Mouse (Mus musculus): Measurements from ENCODE around the gene Zyx.

Zyx gene

DNA sequence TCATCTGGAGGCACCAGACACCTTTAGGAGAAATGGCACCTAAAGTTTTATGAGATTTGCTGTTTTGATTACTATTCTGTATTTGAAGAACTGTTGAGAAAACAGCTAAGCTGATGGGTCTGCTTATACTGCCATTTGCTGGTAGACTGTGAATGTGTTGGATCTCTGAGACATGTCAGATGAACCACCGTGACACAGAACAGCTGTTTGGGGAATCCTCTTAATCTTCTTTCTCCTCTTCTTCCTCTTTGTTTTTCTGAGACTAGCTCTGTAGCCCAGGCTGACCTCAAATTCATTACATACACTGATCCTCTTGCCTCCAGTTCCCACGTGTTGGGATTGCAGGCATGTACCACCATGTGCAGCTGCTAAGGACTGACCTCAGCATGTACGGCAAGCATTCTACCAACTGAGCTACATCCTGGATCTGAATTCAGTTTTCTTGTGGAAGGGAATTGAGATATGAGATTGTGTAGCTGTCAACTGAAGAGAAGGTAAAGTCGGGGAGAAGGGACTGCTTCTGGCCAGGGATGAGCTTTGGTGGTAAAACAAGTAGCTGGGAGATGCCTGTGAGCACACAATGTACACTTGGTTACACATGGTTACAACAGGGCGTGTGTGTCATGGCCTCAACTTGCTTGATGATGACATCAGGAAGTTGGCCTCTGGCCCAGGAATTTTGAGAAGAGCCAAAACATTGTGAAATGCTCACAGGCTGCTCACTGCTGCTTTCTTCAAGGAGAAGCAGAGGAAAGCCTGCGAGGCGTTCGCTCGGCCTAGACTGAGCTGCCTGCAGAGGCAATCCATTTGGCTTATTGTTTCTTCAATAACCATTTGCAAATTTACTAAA lies 46.8 kb downstream of the Zyx start:
- no peak for DNase-seq (ENCODE audit: low read depth, low spot score)

DNA sequence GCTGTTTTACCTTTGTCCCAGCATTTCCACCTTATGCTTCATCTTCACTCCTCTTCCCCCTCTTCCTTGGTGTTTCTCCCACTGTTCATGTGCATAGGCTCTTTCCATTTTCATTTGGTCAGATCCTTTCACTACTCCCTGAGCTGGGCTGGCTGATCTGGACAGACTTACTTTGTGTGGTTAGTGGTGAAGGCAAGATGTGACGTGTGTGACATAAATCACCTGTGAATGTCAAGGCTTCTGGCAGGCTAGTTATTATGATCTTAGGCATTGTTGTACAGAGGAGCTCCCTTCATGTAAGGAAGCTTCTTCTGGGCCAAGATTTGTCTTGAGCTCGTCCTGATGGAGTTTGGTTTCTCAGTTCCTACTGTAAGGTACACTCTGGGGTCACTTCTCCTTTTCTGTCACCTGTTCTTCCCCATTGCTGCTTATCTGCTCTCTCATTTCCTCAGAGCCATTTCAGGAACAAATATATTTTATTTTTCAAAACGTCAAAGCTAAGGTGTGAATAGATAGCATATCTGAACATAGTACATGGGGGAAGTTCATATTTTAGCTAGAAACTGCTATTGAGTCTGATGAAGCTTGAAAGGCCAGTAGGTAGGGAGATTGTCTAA lies 47.7 kb downstream of the Zyx start:
- DNase-seq (ENCODE audit: low read depth, low spot score) = no peak

DNA sequence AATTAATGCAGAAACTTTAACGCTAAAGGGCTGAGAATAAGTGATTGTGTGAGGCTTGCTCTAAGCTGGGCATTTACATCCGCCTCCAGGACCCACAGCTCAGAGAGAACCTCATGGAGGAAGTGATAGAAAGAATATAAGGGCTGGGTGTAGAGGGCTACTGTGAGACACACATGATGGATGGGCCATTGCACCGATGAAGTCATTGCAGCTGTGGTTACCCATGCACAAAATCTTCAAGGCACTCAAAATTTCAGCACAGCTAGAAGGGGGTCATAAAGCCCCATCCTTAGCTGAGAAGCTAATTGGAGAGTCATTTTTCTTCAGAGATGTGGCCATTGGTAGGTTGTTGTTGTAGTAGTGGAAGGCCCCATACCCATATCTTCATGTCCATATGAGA lies 48.9 kb downstream of the Zyx start:
- DNase-seq (ENCODE audit: low read depth, low spot score) = no peak

DNA sequence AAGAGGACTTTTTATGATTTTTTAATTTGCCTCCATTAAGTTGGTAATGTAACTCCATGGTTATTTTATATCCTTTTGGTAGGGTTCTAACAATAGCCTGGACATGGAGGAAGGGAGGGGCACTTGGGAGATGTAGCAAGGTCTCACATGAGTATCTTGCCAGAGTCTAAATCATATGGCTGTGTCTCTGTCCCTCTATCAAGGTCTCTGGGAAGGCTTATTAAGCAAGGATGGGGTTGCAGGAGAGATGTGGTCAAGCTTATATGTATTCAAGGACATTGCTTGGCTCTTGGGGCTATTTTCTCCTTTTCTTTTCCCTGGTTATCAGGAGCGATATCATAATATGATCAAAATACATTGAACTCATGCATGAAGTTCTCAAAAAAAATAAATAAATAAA lies 49.6 kb downstream of the Zyx start:
- DNase-seq (ENCODE audit: low read depth, low spot score) = no peak

DNA sequence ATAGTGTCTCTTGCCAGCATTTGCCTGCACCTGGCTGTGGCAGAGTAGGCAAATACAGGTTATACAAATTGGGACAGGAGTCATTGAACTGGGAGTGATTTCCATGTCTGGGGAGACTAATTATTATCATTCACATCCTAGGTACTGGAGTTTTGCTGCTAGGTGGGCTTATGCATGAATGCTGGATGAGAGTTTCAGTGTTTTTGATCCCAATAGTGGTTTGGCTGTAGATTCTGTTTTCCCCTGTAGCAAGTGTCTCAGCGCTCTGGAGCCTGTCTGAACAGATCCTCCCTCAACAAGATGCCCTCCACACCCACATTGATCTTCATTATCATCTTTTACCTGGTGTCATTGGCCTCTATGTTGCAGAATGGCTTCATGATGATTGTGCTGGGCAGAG lies 50.5 kb downstream of the Zyx start, which contains the start of gene Tas2r143:
Tas2r143 (plus strand) TSS at position 301 of the 400 bp plus-strand sequence.
- DNase-seq (ENCODE audit: low read depth, low spot score) = no peak

DNA sequence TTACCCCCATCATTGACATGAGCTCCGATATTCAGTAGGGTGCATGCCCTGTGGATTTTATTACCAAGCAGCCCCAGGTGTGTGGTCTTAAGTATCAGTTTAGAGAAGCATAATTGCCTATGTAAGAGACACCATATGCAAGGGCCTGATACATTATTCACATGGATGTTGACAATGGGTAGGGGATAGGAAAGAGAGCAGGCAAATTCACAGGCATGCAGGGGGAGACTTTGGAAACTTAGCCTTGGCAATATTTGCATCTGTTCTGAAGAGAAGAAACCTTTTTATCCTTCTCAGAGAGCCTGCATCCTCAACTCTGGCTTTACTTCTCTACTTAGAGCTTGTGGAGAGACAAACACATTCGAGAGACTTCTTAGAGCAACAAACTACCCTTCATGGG lies 55.7 kb downstream of the Zyx start, which contains the start of gene Tas2r135:
Tas2r135 (plus strand) TSS at position 301 of the 400 bp plus-strand sequence.
- DNase-seq (ENCODE audit: low read depth, low spot score) = no peak

Measured in CD4-positive, CD25-positive, alpha-beta regulatory T cell, adult 2 months (primary cell).